Mouse (Mus musculus) kidney, adult 9 months (tissue): ENCODE data around the gene Sf1.
A peak's percentile ranks its signal among the peaks of the same experiment; 100 is the strongest.

Experiments
- DNase-seq: peaks from one replicate; pipeline ENCODE4 v3.0.0; 2022

The Sf1 gene

DNA sequence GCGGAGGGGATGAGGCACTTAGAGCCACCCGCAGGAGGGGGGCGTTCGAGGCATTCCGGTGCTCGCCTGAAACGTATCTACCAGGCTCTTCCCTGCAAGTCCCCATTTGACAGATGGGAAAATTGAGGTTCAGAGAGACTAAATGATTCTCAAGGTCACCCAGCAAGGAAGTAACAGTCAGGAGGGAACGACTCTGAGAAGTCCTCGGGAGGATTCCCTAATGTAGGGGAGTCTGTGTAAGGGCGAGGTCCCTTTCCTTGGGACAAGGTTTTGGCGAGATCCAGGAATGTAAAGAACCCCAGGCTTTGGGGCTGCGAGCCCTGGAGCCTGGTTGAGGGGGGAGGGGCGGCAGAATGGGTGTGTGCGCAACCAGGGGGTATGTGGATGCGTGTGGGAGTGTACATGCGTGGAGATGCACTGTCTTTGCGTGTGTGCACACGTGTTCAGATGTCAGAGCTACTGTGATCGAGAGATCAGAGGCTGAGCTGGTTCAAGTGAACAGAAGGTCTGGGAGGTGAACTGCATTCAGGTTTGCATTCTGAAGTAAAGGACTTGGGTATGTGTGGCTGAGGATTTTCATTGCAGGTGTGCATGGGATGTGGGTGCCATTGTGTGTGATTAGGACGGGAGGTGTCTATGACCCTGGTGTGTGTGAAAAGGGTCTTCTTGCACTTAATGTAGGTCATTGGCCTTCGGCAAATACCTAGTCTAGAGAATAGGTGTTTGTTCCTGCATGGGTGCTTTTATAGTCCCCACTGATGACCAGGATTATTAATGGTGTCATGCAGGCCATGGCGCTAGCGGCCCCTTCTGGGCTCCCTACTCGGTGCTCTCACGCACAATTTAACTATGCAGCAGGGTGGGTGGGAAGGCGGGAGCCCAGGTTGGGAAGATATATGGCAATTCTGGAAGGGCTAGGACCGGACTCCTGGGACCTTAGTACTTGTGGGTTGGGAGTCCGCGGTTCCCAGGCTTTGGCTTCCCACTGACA, 36.9 kb downstream of the Sf1 start:
- DNase-seq, result peak; percentile 27

- peak; percentile 79 for DNase-seq
These were observed 37.8 kb downstream of the Sf1 start for GRCm38 (mm10) chr19:6401131-6401815.

DNA sequence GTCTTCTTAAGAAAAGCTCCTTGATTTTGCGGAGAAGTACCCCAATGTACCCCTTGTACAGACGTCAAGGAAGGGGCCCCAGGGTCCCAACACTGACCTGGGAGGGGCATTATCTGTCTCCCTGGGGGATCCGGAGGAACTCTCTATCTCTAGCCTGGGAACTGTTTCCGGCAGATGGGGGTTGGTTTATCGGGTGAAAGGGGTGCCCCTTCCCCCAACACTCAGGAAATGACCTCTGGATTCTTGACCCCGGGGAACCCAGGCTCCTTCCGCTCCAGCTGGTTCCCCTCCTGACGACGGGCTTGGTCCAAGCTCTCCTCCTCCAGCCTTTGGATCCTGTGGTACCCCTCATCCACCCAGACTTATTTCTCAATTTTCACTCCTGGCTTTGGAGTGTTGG, 38.5 kb downstream of the Sf1 start:
- peak; percentile 62 for DNase-seq

- DNase-seq, result no peak
These were observed 40.4 kb downstream of the Sf1 start for GRCm38 (mm10) chr19:6403869-6404268.

DNA sequence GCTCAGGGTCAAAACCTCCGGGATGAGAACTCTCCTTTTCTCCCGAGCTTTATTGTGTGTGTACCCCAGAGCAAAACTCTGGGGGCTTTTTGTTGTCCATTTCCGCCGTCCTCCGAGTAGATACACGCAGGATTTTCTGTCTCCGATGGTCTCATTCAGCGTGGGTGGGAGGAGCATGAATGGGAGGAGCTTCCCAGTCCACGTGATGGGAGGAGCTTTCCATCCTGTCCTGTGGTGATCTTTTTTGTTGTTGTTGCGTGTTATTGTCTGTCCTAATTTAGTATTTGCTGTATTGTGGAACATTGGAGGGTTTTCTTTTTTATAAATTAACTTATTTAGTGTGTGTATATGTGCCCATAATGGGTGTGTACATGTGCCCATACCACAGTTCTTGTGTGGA, 41.9 kb downstream of the Sf1 start:
- DNase-seq, result no peak

GRCm38 (mm10) chr19:6407109-6407508, 43.6 kb downstream of the Sf1 start:
- no peak for DNase-seq

DNA sequence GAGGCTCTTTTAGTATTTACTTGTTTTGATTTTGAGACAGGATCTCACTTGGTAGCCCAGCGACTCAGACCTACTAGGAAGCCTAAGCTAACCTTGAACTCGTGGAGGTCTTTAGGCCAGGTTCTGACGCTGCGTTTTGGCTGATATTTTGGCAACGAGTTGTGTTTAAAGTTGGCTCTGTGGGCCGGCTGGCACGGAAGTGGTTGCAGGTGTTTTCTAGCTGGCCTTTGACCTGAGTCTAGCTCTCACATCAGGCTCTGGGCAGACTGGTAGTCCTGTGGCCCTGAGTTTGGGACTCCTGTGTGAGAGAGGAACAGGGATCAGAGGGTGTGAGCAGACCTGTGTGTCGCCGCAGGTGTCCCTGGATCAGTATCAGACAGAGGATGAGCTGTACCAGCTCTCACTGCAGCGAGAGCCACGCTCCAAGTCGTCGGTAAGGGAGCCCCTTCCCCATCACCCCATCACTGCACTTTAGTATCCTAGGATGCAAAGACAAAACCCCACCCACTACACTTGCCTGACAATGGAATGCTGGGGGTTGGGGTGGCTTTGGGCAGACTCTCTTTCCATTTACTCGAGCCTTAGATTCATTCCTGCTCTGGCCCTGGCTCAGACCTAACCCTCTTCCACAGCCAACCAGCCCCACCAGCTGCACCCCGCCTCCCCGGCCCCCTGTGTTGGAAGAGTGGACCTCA, 44.5 kb downstream of the Sf1 start:
- DNase-seq, result no peak

DNA sequence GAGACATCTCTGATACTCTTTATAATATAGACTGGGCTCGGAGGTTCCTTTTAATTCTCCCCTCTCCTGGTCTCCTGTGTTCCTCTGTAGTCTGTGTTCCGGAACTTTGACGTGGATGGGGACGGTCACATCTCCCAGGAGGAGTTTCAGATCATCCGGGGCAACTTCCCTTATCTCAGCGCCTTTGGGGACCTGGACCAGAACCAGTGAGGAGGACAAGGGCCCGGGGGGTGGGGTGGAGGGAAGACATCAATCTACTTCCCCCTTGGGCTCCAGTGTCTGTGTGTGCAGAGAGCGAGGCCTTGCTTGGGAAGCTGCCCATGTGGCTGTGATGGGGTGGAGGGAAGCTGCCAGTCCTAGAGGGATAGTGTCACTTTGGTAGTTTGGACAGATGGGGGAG, 45.3 kb downstream of the Sf1 start:
- DNase-seq, result no peak

GRCm38 (mm10) chr19:6409176-6409575, 45.7 kb downstream of the Sf1 start:
- DNase-seq, result no peak

GRCm38 (mm10) chr19:6409936-6410335, 46.4 kb downstream of the Sf1 start:
- no peak for DNase-seq

DNA sequence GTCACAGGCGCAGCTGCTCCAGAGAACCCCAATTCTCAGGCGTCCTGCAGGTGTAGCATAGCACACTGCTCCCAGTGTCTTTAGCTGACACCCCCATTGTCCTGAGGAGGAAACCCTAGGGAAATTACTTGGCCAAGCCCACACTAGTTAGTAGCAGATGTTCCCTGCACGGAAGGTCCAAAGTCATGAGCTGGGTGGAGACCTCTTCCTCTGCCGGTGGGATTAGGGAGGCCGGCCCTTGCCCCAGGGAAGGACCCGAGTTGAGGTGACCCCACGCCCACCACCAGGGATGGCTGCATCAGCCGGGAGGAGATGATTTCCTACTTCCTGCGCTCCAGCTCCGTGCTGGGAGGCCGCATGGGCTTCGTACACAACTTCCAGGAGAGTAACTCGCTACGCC, 49.3 kb downstream of the Sf1 start:
- no peak for DNase-seq

DNA sequence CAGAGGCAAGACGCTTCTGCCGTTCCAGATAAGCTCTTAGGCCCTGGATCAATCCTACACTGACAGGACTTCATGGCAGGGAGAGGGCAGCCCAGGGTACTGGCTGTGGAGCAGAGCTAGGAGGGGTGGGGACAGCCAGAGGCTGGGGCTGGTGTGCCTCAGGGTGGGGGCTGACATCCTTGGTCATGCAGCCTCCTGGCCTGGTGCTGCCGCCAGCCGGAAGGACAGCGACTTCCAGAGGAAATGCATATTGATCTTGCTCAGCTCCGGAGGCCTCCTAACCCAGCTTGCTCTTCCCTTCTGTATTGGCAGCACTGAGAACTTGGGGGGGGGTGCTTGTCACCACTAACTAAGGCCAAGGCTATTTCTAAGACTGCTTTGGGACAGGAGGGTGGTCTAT, 52.0 kb downstream of the Sf1 start:
- DNase-seq, result peak; percentile 34

- no peak for DNase-seq
These were observed 52.8 kb downstream of the Sf1 start for GRCm38 (mm10) chr19:6416124-6416770.

GRCm38 (mm10) chr19:6416894-6417761, 53.6 kb downstream of the Sf1 start:
- no peak for DNase-seq

DNA sequence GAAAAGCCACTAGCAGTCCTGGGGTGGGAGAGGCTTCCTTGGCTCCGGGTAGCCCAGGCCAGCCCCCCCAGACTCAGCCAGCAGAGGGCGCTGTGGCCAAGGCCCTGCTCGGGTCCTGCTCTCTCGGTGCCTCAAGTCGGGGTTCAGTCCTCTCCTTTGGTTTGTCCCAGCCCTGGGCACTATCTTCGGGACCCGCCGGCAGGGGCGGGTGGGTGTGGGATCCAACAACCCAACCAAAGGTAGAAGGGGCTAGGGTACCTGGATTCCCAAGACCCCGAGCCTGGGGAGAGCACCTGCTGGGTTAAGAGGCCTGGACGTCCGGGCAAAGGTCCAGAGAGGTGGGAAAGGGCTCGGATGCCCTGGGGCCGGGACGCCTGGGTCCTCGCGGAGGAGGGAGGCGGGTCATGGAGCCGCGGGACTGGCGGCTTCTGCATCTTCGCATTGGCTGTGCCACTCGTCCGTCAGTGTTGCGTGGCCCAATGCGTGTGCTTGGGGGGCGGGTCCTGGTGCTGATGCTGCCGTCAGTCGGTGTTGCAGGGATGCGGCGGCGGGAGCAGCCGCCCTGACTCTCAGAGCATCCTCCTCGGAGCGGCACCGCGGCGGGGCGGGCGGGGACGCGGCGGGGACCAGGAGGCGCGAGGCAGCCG, 54.9 kb downstream of the Sf1 start, which contains the start of gene Nrxn2:
Nrxn2 (plus strand) TSS at position 499 of the 647 bp plus-strand sequence.
- peak; percentile 72 for DNase-seq

- DNase-seq, result no peak
These were observed 55.6 kb downstream of the Sf1 start for GRCm38 (mm10) chr19:6418984-6419692.

- no peak for DNase-seq
These were observed 56.4 kb downstream of the Sf1 start for GRCm38 (mm10) chr19:6419805-6420310.

DNA sequence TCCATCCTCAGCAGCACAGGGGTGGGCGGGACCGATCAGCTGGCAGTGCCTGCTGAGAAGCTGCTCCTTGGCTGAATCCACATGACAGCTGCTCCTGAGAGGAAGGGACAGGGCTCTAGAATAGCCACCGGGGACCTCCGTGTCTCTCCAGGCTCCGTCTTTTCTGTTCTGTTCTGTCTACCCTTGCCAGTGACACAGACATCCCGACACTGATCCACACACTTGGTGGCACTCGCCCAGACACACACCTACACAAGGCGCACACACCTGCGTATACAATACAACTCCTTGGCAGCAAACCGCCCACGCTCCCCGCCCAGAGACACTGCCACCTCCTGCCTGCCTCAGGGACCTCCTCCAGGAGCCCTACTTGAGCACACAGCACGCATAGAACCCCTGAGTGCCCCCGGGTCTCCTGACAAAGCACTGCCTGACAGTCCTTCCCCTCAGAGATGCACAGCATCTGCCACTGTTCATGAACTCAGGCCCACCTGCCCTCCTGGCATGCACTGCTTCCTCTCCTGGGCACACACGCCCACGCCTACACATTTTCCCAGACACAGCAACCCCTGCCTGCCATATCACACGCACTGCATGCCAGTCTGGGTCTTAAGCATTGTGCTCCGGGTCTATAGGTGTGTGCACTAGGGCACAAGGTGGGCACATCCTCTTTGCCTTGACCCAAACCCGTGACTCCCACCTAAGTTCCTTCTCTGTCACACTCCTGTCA, 57.2 kb downstream of the Sf1 start:
- DNase-seq, result no peak

- DNase-seq, result no peak
These were observed 57.7 kb downstream of the Sf1 start for GRCm38 (mm10) chr19:6421211-6421590.

DNA sequence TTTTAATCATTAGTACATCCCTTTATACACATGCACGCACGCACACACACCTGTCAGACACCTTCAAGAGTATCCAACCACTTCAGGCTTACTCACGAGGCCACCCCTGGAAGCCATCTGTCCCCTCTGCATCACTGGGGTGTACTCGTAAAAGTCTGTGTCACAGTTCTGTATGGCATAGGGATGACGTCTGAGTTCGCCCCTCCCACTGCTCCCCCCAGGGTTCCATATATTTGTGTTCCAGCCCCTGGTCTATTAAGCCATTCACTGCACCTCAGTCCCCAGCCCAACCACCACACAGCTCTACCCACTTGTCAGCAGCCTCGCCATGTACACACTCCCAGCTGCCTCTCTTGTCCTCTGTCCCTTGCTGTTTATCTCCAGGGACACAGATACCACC, 58.5 kb downstream of the Sf1 start:
- no peak for DNase-seq
